Mouse (Mus musculus) ES-Bruce4 (cell line): ENCODE data around the gene Pnpla5.

Experiments used
- CTCF ChIP-seq: IDR thresholded peaks from one replicate; pipeline ENCODE4 v1.8.1; 2011; ENCODE audit warnings: low read depth, low read length
- EP300 ChIP-seq: IDR thresholded peaks from 2 replicates; pipeline ENCODE4 v1.6.1; 2011; ENCODE audit warnings: low read depth, low read length; ENCODE audit not compliant: insufficient read depth
- POLR2A ChIP-seq: IDR thresholded peaks from one replicate; pipeline ENCODE4 v1.8.1; 2011; ENCODE audit warnings: low read length; ENCODE audit not compliant: insufficient read depth

- no peak for TF ChIP-seq EP300
- no peak for TF ChIP-seq CTCF
- TF ChIP-seq POLR2A: no peak
These were observed 6.5 kb downstream of the Pnpla5 start for GRCm38 (mm10) chr15:84116466-84116865.
